Mouse (Mus musculus) frontal cortex, postnatal 10 days (tissue): Measurements from ENCODE around the gene Wdr92.
"Not testable (repeated sequence)": the region's sequence is repeated elsewhere in the genome, so short reads cannot be mapped to it uniquely, and the experiment has no call there.

ENCODE experiments used
- DNase-seq, 2 experiments: peaks; one replicate each; pipeline ENCODE4 v3.0.0; 2022; ENCODE audit warnings: low spot score in 2 of 2, mixed read lengths in 1 of 2

Wdr92 gene

DNA sequence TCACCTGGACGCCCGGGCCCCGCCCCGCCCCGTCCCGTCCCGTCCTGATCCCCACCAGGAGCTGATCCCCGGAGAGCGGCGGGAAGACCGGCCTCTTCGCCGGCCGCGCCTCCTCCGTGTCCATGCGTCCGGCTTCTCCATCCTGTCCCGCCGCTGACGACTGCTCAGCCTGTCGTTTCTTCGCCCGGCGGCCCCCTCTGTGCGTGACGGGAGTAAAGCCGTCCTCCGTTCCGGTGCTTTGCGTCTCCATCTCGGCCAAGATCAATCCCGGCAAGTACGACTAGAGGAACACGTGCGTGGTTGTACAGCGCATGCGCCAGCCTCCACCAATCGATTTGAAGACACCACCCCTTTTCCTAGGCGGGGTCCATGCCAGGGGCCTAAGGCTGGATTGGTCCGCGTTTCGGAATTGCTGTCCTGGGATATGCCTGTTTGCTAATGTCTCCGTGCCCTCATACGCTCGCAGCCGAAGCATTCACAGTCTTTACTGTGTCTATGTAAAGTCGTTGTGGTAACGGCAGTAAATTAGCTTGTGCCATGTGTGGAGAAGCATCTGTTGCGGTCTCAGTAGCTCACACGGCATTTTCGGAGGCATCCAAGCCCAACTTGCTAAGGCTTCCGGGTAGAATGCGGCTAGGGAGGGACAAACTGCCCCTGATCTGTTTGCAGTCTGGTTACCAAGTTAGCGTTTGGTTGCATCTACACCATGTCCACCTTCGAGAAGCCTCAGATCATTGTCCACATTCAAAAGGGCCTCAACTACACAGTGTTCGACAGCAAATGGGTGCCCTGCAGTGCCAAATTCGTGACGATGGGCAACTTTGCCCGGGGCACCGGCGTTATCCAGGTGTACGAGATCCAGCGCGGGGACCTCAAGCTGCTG lies 29.6 kb downstream of the Wdr92 start, which contains the start of gene Pno1:
Gene Pno1 (minus strand): TSS at position 311 of the 883 bp plus-strand sequence.
- peak; percentile 96 for DNase-seq

DNA sequence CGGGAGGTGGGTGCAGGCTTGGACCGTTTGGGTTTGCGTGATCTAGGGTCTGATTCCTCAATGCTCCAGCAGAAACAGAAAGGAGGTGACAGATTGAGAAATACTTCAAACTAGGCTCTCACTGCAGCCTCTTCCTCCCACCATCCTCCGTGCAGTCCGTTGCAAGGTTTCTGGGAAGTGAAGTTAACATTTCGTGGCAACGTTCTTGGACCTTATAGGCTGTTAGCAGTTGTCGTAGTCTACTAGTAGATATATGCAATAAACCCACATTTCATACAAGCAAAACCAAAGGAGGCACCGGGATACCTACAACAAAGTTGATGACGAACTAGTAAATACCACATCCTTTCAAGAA lies 30.2 kb downstream of the Wdr92 start:
- DNase-seq = no peak

DNA sequence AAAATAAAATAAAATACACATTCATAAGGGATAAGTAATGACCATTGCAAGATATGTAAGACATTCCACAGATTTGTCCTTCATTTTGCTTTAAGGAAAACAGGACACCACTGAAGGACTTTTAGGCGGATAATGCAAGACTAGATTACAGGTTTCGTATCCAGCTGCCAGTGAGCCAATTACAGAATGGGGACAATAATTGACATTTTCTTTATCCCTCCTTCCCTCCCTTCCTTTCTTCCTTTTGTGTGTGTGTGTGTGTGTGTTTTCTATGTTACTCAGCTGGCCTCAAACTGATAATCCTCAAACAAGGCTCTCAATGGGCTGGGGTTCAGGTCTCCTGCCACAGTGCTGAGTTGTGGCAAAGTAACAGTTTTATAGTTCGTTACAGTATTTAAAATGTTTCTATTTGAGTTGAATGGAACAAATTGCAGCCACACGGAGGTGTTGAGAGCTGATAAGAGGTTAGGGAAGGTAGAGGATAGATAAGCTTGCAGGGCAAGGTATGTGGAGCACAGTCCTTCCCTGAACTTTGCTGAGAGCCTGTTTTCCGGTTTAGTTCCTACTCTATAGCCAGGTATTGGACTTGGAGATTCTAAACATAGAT lies 31.1 kb downstream of the Wdr92 start:
- no peak for DNase-seq

DNA sequence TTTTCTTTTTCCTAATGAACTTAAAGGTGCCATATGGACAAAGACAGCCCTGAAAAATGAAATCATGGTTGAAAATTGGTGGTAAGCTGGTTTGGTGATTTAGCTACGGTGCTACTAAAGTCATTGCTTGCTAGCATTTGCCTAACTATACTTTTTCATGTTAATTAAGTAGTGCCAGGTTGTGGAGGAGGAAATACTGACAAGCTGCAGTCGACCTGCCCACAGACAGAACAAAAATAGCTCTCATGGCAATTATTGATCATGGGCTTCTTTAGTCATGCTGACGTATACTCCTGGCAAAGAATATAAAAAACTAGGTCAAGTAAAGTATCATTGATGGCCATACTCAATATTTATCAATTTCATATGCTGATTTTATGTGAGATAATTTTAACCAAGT lies 33.6 kb downstream of the Wdr92 start:
- DNase-seq = no peak

DNA sequence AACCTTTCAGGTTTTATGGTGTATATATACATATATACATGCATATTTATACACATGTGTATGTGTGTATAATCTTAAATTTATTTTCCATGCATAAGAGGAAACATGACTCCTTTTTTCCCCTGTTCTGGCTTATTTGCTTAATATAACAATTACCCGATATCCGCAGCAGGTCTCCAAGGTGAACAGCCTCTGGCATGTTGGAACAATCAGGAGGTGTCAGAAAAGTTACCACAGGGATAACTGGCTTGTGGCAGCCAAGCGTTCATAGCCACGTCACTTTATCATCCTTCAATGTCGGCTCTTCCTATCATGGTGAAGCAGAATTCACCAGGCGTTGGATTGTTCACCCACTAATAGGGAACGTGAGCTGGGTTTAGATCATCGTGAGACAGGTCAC lies 39.2 kb downstream of the Wdr92 start:
- no peak for DNase-seq

DNA sequence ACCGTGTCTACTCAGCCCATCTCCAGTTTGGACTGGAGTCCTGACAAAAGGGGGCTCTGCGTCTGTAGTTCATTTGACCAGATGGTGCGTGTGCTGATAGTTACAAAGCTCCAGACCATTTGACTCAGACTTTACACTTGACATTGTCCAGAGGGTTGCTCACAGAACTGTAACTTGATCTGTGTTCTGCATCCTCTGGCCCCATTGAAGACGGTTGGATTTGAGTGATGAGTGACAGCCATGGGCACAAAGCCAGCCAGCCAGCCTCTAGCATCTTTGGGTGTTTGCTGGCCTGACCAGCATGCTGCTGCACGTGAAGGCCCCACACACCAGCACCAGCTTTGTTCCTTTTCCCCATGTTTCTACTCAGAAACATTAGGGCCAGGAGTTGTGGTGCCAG lies 50.9 kb downstream of the Wdr92 start:
- DNase-seq = no peak

DNA sequence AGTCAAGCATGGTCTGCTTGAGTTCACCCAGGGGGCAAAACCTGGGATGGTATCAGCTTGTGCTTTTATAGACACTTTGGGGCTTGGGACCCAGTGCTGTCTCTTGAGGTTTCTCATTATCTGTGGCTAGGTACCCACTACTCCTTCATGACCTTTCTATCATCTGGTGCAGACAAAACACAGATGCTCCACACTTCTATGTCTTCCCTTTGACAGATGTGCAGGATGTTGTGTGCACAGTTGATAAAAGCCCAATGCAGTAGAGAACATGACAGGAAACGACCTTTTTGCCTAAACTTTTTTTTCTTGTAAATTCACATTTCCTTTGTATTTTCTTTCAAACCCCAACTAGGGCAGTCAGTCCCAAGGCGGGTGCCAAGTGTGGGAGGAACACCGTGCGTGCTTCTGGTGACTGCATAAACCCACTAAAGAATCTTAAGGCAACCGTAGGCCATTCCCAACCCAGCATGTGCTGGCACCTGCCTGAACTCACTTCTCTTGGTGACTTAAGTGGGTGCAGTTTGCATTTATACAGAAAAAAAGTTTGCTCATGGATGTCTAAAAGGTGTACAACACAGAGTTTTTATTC lies 54.6 kb downstream of the Wdr92 start:
- no peak for DNase-seq

DNA sequence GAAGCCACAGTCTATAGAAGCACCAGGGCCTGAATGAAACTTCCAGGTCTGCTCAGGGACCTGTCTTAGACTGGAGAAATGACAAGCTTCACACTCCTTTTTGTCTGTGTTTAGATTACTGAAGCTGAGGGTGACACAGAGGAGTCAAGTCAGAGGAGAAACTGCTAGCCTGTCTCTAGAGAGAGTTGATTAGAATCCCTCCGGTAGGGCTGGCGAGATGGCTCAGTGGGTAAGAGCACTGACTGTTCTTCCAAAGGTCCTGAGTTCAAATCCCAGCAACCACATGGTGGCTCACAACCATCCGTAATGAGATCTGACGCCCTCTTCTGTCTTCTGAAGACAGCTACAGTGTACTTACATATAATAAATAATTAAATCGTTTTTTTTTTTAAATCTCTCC lies 56.7 kb downstream of the Wdr92 start:
- not testable (repeated sequence) for DNase-seq

DNA sequence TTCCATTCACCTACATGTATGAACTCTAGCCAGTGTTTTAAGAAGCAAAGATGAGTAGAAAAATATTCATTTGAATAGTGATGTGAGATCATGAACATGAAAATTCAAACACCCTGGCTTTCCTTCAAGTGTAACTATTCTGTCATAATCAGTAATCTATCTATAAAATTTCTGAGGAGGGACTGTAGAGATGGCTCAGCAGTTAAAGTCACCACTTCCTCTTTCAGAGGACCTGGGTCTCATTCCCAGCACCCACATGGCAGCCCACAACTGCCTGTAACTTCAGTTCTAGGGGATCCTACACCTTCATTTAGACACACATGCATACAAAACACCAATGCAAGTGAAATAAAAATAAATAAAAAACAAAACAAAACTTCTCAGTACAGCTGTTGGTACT lies 66.8 kb downstream of the Wdr92 start:
- DNase-seq = no peak

DNA sequence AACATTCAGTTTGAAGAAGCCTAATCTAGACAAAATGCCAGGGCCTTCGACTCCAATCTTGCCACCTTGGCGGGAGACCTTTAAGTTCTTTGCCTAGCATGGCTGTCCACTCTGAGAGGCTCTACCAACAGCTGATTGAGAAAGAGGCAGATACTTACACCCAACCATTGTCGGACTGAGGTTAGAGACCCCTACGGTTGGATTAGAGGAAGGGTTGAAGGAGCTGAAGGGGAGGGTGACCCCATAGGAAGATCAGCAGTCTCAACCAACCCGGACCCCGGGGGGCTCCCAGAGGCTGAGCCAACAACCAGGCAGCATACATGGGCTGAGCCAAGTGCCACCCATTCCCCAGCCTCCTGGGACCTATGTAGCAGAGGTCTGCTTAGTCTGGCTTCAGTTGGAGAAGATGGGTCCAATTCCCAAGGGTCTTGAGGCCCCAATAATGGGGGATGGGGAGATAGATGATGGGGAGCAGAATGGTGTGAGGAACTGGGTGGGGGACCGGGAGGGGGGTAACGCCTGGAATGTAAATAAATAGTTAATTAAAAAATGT lies 75.0 kb downstream of the Wdr92 start:
- DNase-seq = peak; percentile 8 to 20

DNA sequence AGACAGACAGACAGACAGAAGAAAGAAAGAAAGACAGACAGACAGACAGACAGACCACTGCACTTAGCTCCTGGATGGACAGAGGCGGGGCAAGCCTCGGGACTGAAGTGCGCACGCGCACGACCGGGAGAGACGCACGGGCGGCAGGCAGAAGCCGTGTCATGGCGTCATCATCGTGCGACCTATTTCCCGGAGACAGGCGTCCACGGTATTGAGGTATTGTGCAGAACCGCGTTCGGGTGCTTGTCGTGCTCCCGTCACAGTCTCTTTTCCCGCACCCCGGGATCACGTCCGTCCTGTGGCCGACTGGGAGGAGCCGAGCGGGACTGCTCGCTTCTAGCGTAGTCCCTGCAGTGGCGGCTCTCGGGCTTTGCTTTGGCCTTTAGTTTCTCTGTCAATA lies 75.5 kb downstream of the Wdr92 start, which contains the start of gene C1d:
Gene C1d (plus strand): TSS at position 137 of the 400 bp plus-strand sequence.
- peak; percentile 93 to 96 for DNase-seq

DNA sequence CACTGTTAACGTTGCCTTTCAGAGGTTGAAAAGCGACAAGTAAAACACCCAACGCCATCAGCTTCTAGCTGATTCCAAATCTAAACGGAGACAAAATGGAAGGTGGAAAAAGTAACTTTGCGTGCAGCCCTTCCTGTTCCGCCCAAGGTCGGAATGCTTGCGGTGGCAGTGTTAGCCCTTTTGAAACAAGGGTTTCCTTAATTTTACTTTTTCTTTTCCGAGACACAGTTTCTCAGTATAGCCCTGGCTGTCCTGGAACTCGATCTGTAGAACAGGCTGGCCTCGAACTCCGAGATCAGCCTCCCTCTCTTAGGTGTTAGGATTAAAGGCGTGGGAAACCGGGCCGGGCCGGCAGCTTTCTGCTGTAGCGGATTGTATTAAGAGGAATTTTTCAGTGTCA lies 76.0 kb downstream of the Wdr92 start:
- DNase-seq = peak in 1 of 2 experiments; percentile 12

DNA sequence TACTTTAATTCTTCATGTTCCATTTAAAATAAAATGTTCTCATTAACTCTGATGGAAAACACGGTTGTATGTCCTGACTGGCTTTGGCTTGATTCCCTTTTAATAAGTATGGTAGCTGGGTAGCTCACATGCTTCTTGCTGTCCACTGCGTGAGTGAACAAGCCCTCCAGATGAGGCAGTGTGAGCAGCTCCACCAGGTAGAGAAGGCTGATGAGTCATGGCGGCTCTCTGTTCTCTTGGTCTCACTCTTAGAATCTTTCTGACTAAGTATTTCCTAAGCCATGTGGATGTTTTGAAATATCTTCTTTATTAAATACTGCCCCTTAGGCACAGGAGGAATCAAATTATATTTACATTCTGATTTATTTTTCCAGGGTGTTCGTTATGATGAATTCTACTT lies 85.3 kb downstream of the Wdr92 start:
- DNase-seq = no peak

DNA sequence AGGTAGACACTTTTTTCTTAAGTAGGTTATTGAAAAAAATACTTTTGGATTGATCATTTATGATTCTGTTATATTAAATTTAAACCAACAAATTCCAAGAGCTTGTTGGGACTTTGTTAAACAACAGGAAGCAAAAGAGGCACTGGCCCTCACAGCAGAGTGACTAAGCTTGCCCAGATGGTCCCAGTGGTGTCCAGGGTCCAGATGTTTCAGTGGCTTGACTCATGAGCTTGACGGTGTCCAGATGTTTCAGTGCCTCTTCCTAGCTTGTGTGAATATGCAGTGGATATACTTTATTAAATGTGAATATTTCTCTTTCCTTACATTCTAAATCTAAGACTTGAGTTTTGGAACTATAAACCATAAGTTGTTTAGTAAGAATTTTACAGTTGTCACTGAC lies 86.9 kb downstream of the Wdr92 start:
- no peak for DNase-seq

DNA sequence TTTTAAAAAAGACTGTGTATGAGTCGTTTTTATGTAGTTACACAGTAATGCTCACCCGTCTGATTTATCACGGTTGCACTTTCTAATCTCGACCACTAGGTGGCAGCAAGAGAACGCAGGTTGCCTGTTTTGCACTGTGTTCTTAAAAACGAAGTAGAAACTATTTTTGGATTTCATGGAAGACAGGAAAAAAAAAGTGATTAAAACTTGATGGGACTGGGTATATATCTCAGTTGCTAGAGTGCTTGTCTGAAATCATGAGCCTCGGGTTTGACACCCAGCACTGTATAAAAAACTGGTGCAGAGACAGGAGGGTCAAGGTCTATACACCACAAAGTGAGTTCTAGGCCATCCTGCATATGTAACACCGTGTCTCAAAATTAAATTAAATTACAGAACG lies 98.1 kb downstream of the Wdr92 start:
- DNase-seq = peak in 1 of 2 experiments; percentile 34
